Mouse (Mus musculus): ENCODE measurements around the gene Hoxa3.

DNA sequence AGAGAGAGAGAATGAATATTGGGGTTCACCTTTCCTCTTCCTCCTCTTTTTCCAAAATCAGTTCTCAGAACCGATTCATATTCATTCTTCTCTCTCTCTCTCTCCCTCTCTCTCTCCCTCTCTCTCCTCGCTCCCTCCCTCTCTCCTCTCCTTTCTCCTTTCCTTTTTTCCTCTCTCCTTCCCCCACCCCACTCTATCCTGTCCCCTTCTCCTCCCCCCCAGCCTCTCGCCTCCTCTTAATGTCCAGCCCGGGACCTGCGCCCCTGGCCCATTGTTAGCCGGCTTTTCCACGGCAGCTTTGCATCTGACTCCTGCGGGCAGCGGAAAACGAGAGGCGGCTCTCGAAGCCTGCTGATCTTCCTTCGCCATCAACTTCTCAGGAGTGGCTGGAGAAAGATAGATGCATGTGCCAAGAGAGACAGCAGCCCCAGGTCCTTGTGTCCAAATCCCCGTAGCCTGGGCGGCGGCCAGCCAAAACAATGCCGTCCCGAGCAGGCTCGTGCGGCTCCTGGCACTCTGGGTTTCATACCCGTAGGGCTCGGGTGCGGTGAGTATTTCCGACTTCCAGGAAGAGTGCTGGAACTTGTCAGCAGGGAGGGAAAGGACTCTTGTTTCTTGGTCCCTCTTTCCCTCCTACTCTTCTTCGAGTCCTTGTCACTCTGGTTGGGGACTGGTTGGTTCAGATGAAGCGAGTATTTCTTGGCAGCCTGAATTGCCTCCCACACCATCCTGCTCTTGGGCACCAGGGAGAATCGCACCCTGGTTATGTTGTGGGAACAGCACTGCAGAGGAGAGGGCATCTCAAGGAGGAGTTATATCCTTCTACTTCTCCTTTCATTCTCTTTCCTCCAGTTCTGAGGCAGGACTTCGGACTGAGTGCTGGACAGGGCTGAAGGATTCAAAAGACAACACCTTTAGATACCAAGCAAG, 47.4 kb downstream of the Hoxa3 start:
- TF ChIP-seq CTCF (IDR thresholded peaks at IDR 0.05; ENCODE audit: insufficient read depth, low read length), result no peak
- TF ChIP-seq POLR2A (IDR thresholded peaks at IDR 0.05; ENCODE audit: borderline replicate concordance, extremely low read depth, low read depth, low read length), result no peak

All from lung, adult 2 months (tissue).